Mouse (Mus musculus) bone marrow, adult 2 months (tissue): ENCODE measurements at regions not wholly inside any gene's neighbourhood (a gene's known extent, or its start where the extent isn't known, plus 50 kb on each side); places are given as distances from the start of the nearest gene placed in this dataset.

Experiments
- H3K27ac ChIP-seq: fragments of 200-500 bp; 2 replicates; pipeline ENCODE4 v1.5.1; 2012; ENCODE audit warnings: low read depth, mild to moderate bottlenecking, control low read depth, inconsistent platforms, low read length; ENCODE audit not compliant: control insufficient read depth, poor library complexity, insufficient read depth
- H3K4me1 ChIP-seq: fragments of 200-500 bp; 2 replicates; pipeline ENCODE4 v1.6.1; 2011; ENCODE audit warnings: low read length; ENCODE audit not compliant: control insufficient read depth, insufficient read depth
- H3K4me3 ChIP-seq: fragments of 200-500 bp; replicated peaks from 2 replicates; pipeline ENCODE3; 2011; ENCODE audit warnings: mild to moderate bottlenecking, low read depth, low read length, control low read depth; ENCODE audit not compliant: control insufficient read depth
- CTCF ChIP-seq: fragments of 200-500 bp; IDR thresholded peaks from 2 replicates; pipeline ENCODE4 v1.5.1; 2011; ENCODE audit warnings: low read length, control low read depth; ENCODE audit not compliant: control insufficient read depth, insufficient read depth
- POLR2A ChIP-seq: fragments of 200-500 bp; IDR thresholded peaks from 2 replicates; pipeline ENCODE4 v1.6.1; 2011; ENCODE audit warnings: low read depth, mild to moderate bottlenecking, control low read depth, low read length, borderline replicate concordance; ENCODE audit not compliant: control insufficient read depth
- WGBS: fragments of 180-500 bp; shearing (Covaris S2); methylation state at CpG from one replicate; pipeline ENCODE4 v1.1.7; 2018; 5-methylcytosine and 5-hydroxymethylcytosine counted together

DNA sequence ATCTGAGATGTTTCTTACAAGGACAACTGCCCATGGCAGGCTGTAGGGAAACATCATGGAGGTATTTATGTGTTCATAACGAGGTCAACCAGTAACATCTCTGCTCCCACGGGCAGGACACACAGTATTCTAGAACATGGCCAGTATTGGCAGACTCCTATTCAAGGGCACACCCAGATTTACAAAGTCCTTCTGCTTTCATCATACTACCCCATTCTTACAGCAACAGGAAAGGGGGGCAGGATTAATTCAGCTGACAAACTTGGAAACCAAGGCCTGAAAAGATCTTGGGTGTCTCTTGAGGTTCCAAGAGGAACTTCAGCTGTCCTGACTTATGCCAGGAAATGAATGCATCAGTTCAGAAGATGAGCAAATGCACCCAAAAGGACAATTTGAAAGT, 240.4 kb upstream of the Maf start:
- H3K4me1 ChIP-seq: no peaks in the 10 kb centered on the region
- H3K4me3 ChIP-seq: no peak overlapping the region
- no peak for TF ChIP-seq POLR2A
- no peak for TF ChIP-seq CTCF
- no peak overlapping the region for H3K27ac ChIP-seq
- WGBS: 81% methylated on average over 2 of the region's 2 CpGs

DNA sequence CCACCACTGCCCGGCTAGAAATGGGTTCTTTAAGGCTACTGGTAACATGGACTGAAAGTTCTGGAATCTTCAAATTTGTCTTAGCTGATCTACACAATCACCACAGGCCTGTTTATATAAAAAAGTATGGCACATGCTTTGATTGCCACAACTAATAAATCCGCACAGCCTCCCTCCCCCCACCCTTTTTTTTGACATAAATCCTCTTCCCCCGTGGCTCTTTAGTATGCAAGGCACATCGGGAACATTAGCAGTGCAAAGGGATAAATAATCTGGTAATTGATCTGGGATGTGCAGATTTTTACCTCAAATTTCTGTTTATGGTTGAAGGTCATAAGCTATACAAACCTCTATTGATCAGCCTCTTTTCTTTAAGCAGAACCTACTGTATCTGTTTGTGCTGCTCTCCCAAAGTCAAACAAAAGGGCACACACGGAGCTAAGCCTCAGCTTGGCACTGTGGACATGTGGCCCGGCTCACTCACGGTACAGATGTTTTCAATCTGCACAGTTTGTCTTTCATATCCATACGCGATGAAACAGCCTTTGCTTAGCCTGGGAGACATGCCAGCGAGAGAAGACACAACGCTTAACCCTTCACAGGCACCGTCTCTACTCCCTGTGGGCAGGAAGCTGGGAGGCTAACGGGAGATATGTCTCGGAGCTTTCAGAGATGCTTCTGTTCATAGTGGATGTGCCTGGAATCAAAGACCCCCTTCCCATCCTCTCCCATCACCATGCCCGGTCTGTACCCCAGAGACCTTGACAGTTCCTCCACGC, 235.3 kb upstream of the Maf start:
- TF ChIP-seq CTCF: no peak
- no peak for TF ChIP-seq POLR2A
- H3K27ac ChIP-seq: no peak overlapping the region
- H3K4me3 ChIP-seq: no peak overlapping the region
- WGBS: 80% methylated on average over 16 of the region's 16 CpGs
- H3K4me1 ChIP-seq: no peaks in the 10 kb centered on the region

DNA sequence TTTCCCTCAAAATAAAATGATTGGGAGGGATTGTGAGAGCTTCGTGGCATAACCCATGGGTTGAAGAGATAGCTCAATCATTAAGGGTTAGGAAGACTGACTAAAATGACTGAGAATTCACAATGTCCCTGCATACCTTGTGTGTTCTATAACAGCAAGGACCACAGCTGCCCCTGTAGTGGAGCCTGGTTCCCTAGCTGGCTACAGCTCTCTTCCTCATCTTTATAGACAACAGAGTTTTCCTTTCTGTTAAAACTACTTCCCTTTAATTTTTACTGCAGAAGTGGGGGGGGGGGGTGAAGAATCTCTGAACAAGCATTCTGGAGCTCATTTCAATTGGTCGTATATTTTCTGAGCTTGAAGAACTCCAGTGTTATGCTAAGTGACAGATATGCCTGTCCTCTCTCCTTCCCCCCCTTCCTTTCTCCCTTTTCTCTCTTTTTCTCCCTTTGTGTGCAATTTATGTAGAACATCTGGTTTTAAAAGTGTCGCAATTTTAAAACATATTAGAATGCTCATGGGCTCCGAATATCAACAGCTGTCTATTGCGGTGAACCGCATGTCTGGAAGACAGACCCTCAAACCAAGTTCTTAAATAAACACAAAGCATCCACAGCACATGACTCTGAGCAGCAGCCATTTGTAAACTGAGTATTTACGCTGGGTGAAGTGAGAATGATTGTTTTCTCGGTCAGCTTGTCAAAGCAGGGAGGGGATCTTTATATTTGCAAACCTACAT, 222.0 kb upstream of the Maf start:
- no peak for TF ChIP-seq CTCF
- no peak for TF ChIP-seq POLR2A
- no peak overlapping the region for H3K4me3 ChIP-seq
- no peak overlapping the region for H3K27ac ChIP-seq
- no peaks in the 10 kb centered on the region for H3K4me1 ChIP-seq
- WGBS: 40% methylated on average over 8 of the region's 8 CpGs

DNA sequence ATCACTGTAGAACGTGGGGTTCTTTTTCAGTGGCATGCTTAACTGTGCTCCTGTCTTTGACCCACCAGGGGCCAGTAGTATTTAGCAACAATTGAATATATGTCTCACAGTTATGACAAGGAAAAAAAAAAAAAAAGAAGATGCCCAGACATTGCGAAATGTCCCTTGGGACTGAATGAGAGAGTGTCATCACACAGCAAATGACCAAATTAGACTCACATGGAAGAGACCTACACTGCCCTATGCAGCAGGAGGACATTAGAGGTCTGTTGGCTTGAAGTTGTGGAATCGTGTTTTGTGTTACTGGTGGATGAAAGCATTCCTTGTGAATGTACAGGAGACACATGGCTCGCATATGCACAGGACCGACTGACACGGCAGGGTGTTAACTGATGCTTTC, 214.3 kb upstream of the Maf start:
- H3K4me3 ChIP-seq: no peak overlapping the region
- no peaks in the 10 kb centered on the region for H3K4me1 ChIP-seq
- no peak for TF ChIP-seq CTCF
- TF ChIP-seq POLR2A: no peak
- H3K27ac ChIP-seq: no peak overlapping the region
- WGBS: 83% methylated on average over 6 of the region's 6 CpGs

DNA sequence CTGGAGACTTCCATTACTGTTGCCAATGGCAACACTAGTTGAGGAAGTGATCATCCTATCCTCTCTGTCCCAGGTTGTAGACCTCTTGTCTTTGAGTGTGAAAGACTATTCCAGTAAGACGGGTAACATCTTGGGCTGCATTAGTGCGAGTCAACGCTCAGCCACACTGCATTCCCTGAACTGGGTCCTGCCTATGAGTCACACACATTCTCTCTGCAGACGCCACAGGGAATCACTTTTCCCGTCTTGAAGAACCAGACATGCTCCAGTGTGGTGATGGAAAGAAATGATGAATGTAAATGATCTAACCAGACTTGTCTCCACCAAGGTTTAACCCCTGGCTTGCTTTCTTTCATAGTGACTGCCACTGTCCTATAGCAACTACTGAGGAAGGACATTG, 199.1 kb upstream of the Maf start:
- no peak overlapping the region for H3K27ac ChIP-seq
- H3K4me1 ChIP-seq: no peaks in the 10 kb centered on the region
- H3K4me3 ChIP-seq: no peak overlapping the region
- TF ChIP-seq POLR2A (no peak), CTCF (no peak)
- 79% methylated on average over 5 of the region's 5 CpGs for WGBS

DNA sequence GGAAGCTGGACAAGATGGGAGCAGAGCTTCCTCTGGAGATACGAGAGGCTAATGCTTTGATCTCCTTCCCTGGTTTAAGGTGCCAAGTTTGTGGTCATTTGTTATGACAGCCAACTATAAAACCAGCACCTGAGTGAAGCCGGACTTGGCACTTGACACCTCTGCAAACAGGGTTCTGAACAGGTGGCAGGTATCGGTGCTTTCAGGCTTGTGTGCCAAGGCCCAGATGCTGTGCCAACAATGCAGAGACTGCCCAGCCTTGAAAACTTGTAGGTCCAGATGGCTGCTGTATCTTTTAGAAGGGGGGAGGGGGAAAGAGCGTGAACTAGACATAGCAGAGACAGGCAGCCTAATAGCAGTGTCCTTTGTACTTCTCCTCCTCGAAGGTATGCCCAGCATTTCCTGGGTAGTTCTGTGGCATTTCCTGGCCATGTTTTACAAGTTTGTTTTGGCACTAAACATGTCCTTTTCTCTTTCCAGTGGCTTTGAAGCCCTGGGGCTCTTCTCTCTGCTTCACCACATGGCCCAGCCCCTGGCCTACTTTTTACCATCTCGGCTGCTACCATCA, 196.3 kb upstream of the Maf start:
- TF ChIP-seq POLR2A (no peak), CTCF (no peak)
- WGBS: 65% methylated on average over 6 of the region's 6 CpGs
- H3K4me1 ChIP-seq: no peaks in the 10 kb centered on the region
- no peak overlapping the region for H3K27ac ChIP-seq
- H3K4me3 ChIP-seq: no peak overlapping the region

DNA sequence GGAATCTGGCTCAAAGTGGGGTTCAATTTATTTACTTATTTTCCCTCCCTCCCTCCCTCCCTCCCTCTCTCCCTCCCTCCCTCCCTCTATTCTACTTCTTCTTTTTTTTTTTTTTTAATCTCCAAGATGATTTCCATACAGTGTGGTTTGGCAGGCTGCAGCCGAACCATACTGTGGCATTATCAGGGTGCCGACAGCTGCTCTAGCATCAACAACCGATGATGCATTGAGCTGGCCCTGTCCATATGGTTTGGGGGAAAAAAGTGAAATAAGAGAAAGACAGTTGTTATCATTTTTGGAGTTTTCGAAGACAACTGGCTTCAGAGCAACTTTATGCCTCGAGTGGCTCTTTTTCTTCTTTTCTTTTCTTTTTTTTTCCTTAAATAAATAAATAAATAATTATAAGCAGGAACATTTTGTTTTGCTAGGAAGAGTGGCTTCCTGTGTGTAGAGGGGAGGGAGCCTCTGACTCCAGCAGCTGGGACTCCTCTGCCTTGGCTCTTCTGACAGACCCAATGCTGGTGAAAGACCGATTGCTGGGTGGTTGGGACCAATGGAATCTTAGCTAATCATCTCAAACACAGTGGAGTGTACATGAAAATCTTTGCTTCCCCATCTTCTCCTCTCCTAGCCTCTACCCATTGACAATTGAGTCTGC, 190.1 kb upstream of the Maf start:
- WGBS: 24% methylated on average over 6 of the region's 6 CpGs
- Histone ChIP-seq H3K4me3 (no peak overlapping the region), H3K4me1 (no peaks in the 10 kb centered on the region), H3K27ac (no peak overlapping the region)
- TF ChIP-seq CTCF (no peak), POLR2A (no peak)

DNA sequence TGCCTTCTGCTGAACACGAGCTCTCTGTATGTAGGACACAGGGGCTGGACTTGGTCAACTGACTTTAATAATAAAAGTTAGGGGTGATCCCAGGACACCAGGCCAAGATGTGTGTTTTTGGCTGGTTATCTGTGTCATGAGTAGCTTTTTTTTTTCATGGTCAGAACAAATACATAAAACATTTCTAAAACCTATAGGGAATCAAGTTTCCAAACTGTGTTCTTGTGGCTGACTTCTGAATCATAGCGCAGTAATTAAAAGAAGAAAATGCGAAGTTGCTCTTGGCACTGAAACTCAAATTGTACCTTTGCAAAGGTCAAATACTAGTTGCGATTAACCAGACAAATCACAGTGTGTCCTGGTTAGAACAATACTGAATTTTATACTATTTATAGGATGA, 189.5 kb upstream of the Maf start:
- WGBS: 70% methylated on average over 4 of the region's 4 CpGs
- no peak for TF ChIP-seq CTCF
- TF ChIP-seq POLR2A: no peak
- no peak overlapping the region for H3K27ac ChIP-seq
- H3K4me1 ChIP-seq: no peaks in the 10 kb centered on the region
- no peak overlapping the region for H3K4me3 ChIP-seq
